Mouse (Mus musculus) cerebellum, postnatal 10 days (tissue): ENCODE data around the gene Hoxc6.

Experiments used
- DNase-seq, 2 experiments: peaks; one replicate each; pipeline ENCODE4 v3.0.0; 2021; ENCODE audit warnings: mixed read lengths in 2 of 2

The Hoxc6 gene

GRCm38 (mm10) chr15:102997939-102998355 lies at the start of gene Hoxc6:
Hoxc6 (plus strand) TSS chr15:102998257.
- DNase-seq, result no peak

DNA sequence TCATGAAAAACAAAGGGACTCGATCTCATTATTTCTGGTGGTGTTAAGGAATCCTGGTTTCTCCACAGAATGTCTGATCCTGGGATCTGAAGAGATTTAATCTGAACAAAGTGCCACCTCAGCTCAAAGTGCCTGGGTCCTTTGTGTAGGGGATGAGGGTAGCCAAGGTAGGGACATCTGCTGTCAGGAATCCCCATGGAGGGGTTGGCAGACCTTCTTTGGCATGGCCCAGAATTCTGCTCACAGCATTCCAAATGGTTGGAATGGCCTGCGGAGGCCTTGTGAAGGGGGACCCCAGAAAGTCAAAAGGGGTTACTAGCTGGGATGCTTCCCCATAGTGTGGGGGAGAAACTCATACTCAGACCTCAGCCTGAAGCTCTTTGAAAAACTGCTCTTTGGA lies 49.2 kb upstream of the Hoxc6 start:
- peak in 1 of 2 experiments; percentile 64 for DNase-seq

DNA sequence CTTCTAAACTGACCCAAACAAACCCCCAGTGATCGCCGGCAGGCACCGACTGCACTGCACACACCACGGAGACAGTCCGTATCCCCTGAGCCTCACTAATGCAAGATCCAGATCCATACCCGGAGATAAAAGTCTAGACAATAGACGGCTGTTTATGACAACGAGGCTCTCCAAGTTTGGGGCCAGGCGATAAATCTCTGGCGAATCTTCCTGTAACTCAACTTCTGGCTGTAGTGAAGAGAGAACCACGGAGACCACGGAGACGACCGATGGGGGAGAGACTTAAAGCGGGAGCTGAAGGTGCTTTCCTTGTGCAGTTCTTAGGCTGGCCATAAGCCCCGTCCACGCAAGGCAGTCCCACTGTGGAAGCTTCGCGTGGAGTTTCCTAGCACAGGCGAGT lies 48.4 kb upstream of the Hoxc6 start:
- DNase-seq, result no peak

- DNase-seq, result no peak
Measured at GRCm38 (mm10) chr15:102950877-102951276, 47.2 kb upstream of the Hoxc6 start.

DNA sequence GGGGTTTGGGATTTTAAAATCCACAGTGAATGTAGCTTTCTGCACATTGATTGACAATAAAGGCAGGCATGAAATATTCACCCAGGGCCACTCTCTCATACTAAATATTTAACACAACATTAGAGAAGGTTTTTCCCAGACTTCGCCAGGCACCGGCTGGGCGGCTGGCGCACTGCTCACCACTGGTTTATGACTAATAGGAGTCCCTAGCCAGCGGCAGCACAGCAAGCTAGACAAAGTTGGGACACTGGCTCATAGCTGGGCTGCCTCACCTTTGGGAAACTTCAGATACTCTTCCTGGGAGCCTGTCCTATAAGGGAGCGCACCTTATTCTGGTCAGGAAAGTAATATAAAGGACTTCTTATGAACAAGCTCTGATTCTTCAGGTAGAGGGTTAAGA lies 44.5 kb upstream of the Hoxc6 start:
- no peak for DNase-seq

DNA sequence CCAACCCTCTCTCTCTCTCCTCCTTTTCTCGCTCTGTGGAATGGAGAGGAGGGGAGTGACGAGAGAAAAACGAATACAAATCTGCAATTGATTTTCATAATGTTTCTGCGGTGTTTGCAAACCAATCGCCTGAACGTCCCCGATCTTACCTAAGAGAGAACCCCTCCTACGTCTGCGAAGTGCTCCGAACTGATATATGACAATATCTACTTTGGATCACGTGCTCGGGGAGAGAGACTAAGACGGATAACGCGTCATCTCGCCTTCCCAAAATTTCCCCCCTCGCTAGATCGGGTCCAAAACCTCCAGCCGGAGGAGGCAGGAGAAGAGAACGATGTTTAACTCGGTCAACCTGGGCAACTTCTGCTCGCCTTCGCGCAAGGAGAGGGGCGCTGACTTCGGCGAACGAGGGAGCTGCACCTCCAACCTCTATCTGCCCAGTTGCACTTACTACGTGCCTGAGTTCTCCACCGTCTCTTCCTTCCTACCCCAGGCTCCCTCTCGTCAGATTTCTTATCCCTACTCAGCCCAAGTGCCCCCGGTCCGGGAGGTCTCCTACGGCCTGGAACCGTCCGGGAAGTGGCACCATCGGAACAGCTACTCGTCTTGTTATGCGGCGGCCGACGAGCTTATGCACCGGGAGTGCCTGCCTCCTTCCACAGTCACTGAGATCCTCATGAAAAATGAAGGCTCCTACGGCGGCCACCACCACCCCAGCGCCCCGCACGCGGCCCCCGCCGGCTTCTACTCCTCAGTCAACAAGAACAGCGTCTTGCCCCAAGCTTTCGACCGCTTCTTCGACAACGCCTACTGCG lies 43.7 kb upstream of the Hoxc6 start, which contains the start of gene Hoxc11:
Gene Hoxc11 (plus strand): TSS at position 236 of the 815 bp plus-strand sequence.
- DNase-seq, result no peak

GRCm38 (mm10) chr15:102955007-102955382 lies 43.1 kb upstream of the Hoxc6 start:
- DNase-seq, result no peak

DNA sequence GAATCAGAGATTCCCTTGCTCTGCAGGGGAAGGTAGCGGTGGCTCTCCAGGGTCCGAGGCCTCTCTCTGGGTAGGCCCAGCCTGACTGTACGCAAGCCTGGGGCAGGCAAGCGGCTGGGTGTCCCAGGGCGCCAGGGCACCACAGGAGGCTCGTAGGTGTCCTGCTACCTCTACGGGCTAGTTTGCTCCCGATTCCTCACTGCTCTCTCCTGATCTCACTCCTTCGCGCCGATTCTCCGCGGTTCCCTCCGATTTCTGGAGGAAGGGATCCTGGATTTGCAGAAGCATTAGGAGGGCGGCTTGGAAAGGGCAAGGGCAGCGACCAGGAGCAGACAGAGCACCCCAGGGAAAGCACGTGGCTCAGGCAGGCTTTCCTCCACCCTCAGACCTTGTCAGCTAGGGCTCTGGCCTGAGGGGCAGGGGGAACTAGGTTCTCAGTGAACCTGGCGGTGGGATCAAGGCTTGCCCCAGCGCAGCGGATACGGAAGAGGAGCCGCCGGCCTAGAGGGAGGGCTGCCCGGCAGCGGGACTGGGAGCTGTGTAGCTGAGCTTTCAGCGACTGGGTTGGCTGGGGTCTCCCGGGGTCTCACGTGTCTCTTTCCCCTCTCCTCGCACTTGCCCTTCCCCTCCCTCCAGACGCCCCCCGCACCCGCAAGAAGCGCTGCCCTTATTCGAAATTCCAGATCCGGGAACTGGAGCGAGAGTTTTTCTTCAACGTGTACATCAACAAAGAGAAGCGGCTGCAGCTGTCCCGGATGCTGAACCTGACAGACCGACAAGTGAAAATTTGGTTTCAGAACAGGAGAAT lies 42.0 kb upstream of the Hoxc6 start:
- no peak for DNase-seq

DNA sequence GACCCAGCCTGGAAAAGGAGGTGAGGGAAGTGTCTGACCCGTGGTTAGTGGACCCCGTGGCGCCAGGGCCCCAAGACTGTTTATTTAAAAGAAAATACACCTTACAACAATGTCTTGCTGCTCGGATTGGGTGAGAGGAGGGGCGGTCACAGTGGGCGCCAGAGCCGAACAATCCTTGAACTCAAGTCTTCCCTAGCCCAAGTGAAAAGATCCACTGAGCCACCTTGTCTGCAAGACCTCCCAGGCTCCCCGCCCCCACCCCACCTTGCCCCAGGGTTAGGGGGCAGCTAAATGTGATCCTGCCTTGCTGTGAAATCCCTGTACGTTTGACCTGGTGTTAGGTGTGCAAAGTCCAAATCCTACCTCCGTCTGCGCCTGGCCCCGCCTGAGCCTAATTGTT lies 41.2 kb upstream of the Hoxc6 start:
- no peak for DNase-seq

DNA sequence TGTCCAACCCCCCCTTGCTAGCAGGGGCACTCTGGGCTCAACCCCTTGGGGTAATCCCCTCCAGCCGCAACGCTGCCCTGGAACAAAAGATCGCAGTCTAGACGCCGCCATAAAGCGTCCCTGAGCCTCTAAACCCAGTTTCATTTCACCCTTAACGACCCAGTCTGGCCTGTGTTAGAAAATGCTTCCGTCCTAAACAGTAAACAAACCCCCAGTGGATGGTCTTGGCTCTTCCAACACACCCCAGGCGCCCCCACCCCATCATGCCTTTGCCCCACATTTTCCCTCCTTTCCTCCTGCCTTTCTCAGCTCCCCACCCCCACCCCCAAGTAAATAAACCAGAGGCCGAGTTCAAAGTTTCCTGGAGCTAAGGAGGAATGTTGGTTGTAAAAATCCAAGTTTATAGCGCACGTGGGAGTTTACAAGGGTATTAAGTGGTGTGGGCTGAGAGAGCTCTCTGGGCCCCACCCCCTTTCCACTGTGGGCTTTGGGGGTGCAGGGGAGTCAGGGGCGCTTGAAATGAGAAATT lies 38.3 kb upstream of the Hoxc6 start:
- DNase-seq, result no peak

GRCm38 (mm10) chr15:102961728-102962127 lies 36.3 kb upstream of the Hoxc6 start:
- no peak for DNase-seq

DNA sequence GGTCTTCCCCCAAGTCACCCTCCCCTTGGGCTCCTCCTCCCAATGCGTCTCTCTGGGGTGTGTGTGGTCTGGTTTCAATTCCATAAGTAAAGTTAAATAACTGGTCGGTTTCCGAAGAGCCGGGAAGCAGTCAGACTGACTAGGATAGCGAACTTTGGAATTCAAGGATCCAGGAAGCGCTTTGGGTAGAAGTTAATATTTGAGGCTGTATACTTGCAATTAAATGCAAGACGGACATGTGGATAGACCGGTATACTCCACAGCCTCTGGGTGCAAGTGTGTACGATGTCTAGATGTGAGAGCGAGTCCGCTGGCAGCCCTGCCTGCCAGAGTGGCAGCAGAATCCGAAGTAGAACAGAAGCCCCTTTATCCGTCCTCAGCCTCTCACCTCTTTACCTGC lies 35.6 kb upstream of the Hoxc6 start:
- DNase-seq, result no peak

DNA sequence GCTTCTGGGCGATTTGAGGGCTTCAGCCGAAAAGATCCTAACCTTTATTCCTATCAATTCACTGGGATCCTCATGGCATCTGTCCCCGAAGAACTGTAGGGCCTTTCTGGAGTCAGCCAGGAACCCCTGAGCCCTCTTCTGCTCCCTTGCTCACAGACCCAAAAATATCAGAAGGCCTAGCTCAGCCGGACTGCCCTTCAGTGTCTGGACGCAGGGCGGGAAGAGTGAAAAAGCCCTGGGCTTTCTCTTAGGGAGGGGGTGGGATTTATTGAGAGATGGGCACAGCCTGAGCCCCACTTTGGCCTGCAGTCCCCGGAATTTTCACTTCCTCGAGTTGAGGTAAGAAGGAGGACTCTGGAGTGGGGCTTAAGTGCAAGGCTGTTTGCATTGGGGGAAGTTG lies 34.8 kb upstream of the Hoxc6 start:
- DNase-seq, result no peak

DNA sequence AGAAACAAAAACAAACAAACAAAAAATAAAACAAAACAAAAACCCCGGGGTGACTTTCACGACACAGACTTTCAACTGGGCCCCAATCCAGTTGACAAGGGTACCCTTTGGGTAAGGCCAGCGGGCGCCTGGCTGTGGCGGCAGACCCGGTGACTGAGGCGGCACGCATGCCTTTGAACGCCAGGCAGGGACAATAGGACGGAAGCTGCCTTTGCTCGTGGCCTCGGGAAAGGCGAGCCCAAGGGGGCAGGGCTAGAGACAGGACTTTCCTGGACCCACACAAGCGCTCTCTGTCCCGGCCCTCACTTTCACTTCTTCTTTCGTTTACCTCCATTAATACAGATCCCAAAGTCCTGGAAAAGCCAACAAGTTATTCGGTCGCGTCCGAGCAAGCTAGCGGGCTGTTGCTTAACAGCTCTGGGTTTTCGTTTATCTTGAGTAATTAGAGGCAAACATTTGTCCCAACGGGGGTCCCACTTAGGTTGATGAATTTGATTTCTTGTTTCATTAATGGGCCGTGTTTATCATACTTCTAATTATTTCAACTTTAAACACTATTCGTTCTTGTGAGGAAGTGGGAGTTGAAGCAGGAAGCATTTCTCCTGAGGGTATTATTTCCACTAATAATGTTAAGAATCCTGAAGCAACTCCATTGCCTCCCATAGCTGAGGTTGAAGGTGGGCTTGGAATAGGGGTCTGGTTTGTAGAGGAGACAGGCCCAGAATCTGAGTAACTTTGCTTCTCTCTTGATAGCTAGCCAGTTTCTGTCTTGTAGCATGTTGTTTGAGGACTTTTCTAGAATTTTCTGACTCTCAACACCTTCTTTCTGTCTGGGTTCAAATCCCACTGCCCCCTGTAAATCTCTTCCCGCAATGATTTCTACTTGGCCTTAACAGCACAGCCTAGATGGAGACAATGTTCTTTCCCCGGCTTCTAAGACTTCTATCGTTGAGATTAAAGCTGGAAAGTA lies 34.1 kb upstream of the Hoxc6 start:
- DNase-seq, result no peak

DNA sequence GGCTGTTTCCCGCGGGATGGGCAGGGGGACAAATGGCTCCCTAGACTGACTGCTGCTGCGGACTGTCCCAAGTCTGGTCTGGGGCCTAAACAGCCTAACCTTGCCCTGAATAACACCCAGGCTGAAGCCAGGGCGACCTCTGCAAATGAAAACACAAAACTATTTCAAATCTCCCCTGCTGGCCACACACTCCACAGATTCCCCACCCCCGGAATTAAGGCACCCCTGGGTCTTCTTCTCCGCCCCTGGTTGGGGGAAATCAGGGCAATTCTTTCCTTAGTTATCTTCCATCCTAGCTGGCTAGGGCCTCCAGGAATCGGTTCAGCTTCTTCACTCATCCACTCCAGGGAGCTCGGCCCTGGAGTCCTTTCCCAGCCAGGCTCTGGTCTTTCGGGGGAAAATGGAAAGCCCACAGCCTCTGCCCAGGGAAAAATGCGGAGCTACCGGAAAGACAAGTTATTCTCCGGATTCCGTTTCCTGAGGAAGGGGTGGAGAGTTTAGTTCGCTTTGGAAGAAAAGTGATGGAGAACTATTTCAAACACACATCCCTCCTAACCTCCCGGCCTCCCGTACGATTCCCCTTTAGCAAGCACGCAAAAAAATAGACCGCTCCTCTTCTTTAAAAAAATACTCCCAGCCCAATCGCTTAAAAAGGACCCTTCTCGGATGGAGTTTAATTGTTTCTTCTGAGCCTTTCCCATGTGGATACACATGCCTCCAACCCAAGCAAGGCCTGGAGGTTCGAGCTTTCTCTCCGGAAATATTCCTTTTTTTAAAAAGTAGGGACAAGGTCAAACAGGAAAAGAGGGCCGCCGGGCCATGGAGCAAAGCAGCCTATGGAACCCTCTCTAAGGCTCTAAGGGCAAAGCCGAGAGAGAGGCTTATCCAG lies 32.8 kb upstream of the Hoxc6 start:
- no peak for DNase-seq

GRCm38 (mm10) chr15:102965892-102966775 lies 31.9 kb upstream of the Hoxc6 start:
- DNase-seq, result peak; percentile 74 to 78

DNA sequence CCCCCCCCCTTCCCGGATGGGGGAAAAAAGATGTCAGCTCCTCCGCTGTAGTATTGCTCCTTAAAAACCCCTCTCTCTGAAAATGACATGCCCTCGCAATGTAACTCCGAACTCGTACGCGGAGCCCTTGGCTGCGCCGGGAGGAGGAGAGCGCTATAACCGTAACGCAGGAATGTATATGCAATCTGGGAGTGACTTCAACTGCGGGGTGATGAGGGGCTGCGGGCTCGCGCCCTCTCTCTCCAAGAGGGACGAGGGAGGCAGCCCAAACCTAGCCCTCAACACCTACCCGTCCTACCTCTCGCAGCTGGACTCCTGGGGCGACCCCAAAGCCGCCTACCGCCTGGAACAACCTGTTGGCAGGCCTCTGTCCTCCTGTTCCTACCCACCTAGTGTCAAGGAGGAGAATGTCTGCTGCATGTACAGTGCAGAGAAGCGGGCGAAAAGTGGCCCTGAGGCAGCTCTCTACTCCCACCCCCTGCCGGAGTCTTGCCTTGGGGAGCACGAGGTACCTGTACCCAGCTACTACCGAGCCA lies 31.2 kb upstream of the Hoxc6 start, which contains the start of gene Hoxc10:
Gene Hoxc10 (plus strand): TSS at position 21 of the 536 bp plus-strand sequence.
- no peak for DNase-seq

GRCm38 (mm10) chr15:102967312-102967510 lies 30.8 kb upstream of the Hoxc6 start, which contains the start of gene Hoxc5:
Hoxc5 (plus strand) TSS chr15:102967443.
- DNase-seq, result no peak

DNA sequence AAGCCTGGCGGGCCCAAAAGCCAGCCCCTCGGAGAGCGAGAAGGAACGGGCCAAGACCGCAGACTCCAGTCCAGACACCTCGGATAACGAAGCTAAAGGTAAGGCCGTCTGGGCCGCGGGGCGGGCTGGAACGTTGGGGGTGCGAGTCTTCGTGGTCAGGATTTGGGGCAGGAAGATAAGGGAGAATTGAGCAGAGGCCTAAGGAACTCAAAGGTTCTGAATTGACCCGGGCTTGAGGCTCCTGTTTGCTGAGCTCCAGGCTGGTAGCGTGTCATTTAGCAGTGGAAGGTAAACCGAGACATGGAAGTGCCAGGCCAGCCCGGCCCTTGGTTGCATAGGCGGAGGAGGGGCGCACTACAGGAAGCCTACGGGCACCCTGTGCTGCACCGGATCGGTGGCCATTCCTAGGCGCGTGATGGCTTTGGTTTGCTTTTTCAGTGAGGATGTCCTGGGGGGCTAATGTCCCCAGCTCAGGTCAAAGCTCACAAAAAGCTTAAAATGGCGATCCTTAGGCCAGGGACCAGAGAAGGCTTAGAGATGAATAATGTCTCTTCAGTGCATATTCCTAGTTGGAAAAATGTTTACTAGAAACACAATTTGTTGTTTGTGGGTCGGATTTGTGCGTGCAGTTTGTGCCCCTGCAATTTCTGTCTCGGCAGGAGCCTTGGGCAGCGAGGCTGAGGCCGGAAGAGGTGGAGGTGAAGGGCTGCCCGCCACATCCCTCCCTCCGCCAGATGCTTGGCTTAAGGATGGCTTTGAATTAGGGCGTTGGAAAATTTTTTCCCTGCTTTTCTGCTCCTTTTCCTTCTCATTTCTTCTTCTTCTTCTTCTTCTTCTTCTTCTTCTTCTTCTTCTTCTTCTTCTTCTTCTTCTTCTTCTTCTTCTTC lies 30.3 kb upstream of the Hoxc6 start:
- DNase-seq, result no peak
